Mouse (Mus musculus) left cerebral cortex, postnatal 36 days (tissue): Measurements from ENCODE around the gene Mindy3. TPM values are rescaled to one million over a fixed set of nuclear protein-coding genes. Genes with fewer than 3 reads are reported as not detected.

Source experiments
- DNase-seq, 2 experiments: peaks; one replicate each; pipeline ENCODE4 v3.0.0; 2021 to 2022; ENCODE audit warnings: low spot score in 2 of 2, mixed read lengths in 1 of 2
- intact Hi-C: fragments of 180-260 bp; cut with DNase I; formaldehyde crosslinking; loops from one replicate; pipeline ENCODE4 v1.15.1; 2025
- total RNA-seq, 2 experiments: library from RNA; stranded (reverse); gene quantifications; 2 replicates each; pipeline ENCODE4 v1.2.3; 2021

The Mindy3 gene
- total RNA-seq, 2 experiments from 2014 or later: 51.4 to 57.8 TPM

- no peak for DNase-seq
- intact Hi-C loops: no loop called here
Observed at GRCm38 (mm10) chr2:12378591-12378990, 40.7 kb downstream of the Mindy3 start.

- intact Hi-C loops: no loop called here
- DNase-seq: no peak
Observed at GRCm38 (mm10) chr2:12377024-12377423, 42.2 kb downstream of the Mindy3 start.

- no peak for DNase-seq
- intact Hi-C loops: no loop called here
Observed at GRCm38 (mm10) chr2:12372883-12373282, 46.4 kb downstream of the Mindy3 start.

GRCm38 (mm10) chr2:12371401-12371800, 47.9 kb downstream of the Mindy3 start:
- DNase-seq: no peak
- intact Hi-C loops: no loop called here

- DNase-seq: no peak
- intact Hi-C loops: no loop called here
Observed at GRCm38 (mm10) chr2:12368451-12368850, 50.8 kb downstream of the Mindy3 start.

- intact Hi-C loops: no loop called here
- no peak for DNase-seq
Observed at GRCm38 (mm10) chr2:12368016-12368415, 51.3 kb downstream of the Mindy3 start.

GRCm38 (mm10) chr2:12361310-12361709, 58.0 kb downstream of the Mindy3 start:
- intact Hi-C loops: no loop called here
- no peak for DNase-seq

GRCm38 (mm10) chr2:12354837-12355236, 64.4 kb downstream of the Mindy3 start:
- no peak for DNase-seq
- intact Hi-C loops: no loop called here

- intact Hi-C loops: no loop called here
- no peak for DNase-seq
Observed at GRCm38 (mm10) chr2:12348914-12349313, 70.4 kb downstream of the Mindy3 start.

- intact Hi-C loops: no loop called here
- no peak for DNase-seq
Observed at GRCm38 (mm10) chr2:12331962-12332361, 87.3 kb downstream of the Mindy3 start.

- intact Hi-C loops: no loop called here
- no peak for DNase-seq
Observed at GRCm38 (mm10) chr2:12329620-12330019, 89.7 kb downstream of the Mindy3 start.

- no peak for DNase-seq
- intact Hi-C loops: no loop called here
Observed at GRCm38 (mm10) chr2:12329068-12329407, 90.2 kb downstream of the Mindy3 start.

- no peak for DNase-seq
- intact Hi-C loops: no loop called here
Observed at GRCm38 (mm10) chr2:12328355-12329067, 90.8 kb downstream of the Mindy3 start.

- intact Hi-C loops: no loop called here
Observed at GRCm38 (mm10) chr2:12327691-12328354, 91.4 kb downstream of the Mindy3 start.

GRCm38 (mm10) chr2:12327216-12327615, 92.1 kb downstream of the Mindy3 start:
- intact Hi-C loops: no loop called here
- no peak for DNase-seq

More at GRCm38 (mm10) chr2:12327691-12328354, 91.4 kb downstream of the Mindy3 start:
- DNase-seq: no peak

- intact Hi-C loops: no loop called here
- DNase-seq: no peak
Observed at GRCm38 (mm10) chr2:12325868-12326267, 93.4 kb downstream of the Mindy3 start.

- no peak for DNase-seq
- intact Hi-C loops: no loop called here
Observed at GRCm38 (mm10) chr2:12325417-12325816, 93.9 kb downstream of the Mindy3 start.

GRCm38 (mm10) chr2:12320914-12321313, 98.4 kb downstream of the Mindy3 start:
- no peak for DNase-seq
- intact Hi-C loops: no loop called here

GRCm38 (mm10) chr2:12318715-12319114, 100.6 kb downstream of the Mindy3 start:
- DNase-seq: no peak
- intact Hi-C loops: no loop called here

GRCm38 (mm10) chr2:12318036-12318435, 101.2 kb downstream of the Mindy3 start:
- DNase-seq: no peak
- intact Hi-C loops: no loop called here

- DNase-seq: no peak
- intact Hi-C loops: no loop called here
Observed at GRCm38 (mm10) chr2:12317343-12317742, 101.9 kb downstream of the Mindy3 start.
